Mouse (Mus musculus) cerebellum, adult 2 months (tissue): ENCODE measurements around the gene Gpatch3.

Experiments used
- CTCF ChIP-seq: fragments of 200-500 bp; IDR thresholded peaks from 2 replicates; pipeline ENCODE4 v1.5.1; 2011; ENCODE audit warnings: low read depth, mild to moderate bottlenecking, control low read depth, low read length, moderate library complexity, borderline replicate concordance; ENCODE audit not compliant: insufficient read depth
- POLR2A ChIP-seq: fragments of 200-500 bp; IDR thresholded peaks from 2 replicates; pipeline ENCODE4 v1.6.1; 2011; ENCODE audit warnings: low read length, control low read depth, borderline replicate concordance; ENCODE audit not compliant: insufficient read depth

DNA sequence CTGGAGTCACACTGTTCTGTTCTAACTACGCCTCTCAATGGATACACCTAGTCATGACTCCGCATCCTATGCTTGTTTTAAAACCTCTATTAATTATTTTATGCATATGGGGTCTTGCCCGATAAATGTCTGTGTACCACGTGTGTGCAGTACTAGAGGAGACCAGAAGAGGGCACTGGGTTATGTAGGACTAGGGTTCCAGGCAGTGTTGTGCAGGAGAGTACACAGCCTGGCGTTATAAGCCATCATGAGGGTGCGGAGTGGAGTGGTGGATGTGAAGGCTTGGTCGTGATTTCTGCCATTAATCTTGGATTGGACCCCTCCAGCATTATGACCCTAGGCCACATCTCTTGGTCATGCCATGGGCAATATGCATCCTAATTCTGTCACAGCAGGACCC, 37.9 kb downstream of the Gpatch3 start:
- TF ChIP-seq CTCF: peak; percentile 20; the same call in 1 of the 2 replicates
- TF ChIP-seq POLR2A: no peak
